Mouse (Mus musculus) bone marrow, adult 2 months (tissue): ENCODE results near the gene Htr3a. TPM values are rescaled to one million over a fixed set of nuclear protein-coding genes. Genes with fewer than 3 reads are reported as not detected.

Source experiments
- H3K27ac ChIP-seq: fragments of 200-500 bp; 2 replicates; pipeline ENCODE4 v1.5.1; 2012; ENCODE audit warnings: low read depth, mild to moderate bottlenecking, control low read depth, inconsistent platforms, low read length; ENCODE audit not compliant: control insufficient read depth, poor library complexity, insufficient read depth
- H3K4me1 ChIP-seq: fragments of 200-500 bp; 2 replicates; pipeline ENCODE4 v1.6.1; 2011; ENCODE audit warnings: low read length; ENCODE audit not compliant: control insufficient read depth, insufficient read depth
- H3K4me3 ChIP-seq: fragments of 200-500 bp; replicated peaks from 2 replicates; pipeline ENCODE3; 2011; ENCODE audit warnings: mild to moderate bottlenecking, low read depth, low read length, control low read depth; ENCODE audit not compliant: control insufficient read depth
- CTCF ChIP-seq: fragments of 200-500 bp; IDR thresholded peaks from 2 replicates; pipeline ENCODE4 v1.5.1; 2011; ENCODE audit warnings: low read length, control low read depth; ENCODE audit not compliant: control insufficient read depth, insufficient read depth
- POLR2A ChIP-seq: fragments of 200-500 bp; IDR thresholded peaks from 2 replicates; pipeline ENCODE4 v1.6.1; 2011; ENCODE audit warnings: low read depth, mild to moderate bottlenecking, control low read depth, low read length, borderline replicate concordance; ENCODE audit not compliant: control insufficient read depth
- WGBS: fragments of 180-500 bp; shearing (Covaris S2); methylation state at CpG from one replicate; pipeline ENCODE4 v1.1.7; 2018; 5-methylcytosine and 5-hydroxymethylcytosine counted together
- polyA plus RNA-seq: library from polyadenylated mRNA; stranded (reverse); fragments of >200 nt; gene quantifications from 2 replicates; pipeline ENCODE4 v1.2.4, GENCODE M21; 2011; ENCODE audit warnings: low replicate concordance; ENCODE audit not compliant: missing spikeins, insufficient read depth, insufficient read length

Gene Htr3a
- polyA plus RNA-seq, result not detected in 2 replicates

DNA sequence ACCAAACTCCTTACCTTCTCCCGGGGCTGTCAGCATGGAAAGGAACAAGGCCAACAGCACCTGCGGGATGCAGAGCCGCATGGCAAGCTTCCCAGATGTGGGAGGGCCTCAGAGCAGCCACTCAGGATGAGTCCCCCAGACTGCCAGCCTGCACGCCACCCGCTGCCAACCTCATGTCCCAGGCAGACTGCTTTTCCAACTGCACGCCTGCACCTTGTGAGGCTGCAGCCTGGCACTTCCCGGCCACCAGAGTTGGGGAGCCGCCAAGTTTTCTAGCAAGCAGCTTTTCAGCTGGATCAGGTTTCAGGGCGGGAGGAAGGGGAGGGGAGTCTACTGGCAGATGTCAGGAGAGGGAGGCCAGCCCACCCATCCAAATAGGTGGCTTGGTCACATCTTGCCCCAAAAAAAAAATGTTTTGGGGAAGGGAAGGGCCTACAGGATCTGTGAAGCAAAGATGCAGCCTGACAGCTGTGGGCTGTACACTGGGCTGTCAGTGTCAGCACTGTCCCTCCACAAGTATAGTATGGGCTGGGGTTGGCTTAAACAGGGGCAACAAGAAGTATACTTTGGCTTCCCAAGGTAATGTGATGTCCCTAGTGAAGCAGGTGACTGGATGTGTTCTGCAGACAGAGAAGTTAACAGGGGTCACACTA lies at the start of gene Htr3a:
Gene Htr3a, minus strand, starts transcription at position 215 of the 653 bp plus-strand sequence.
- TF ChIP-seq POLR2A, result no peak
- TF ChIP-seq CTCF, result no peak
- no peak within 1 kb of the TSS for H3K4me3 ChIP-seq
- WGBS, result 22% methylated on average over 9 of the region's 9 CpGs

DNA sequence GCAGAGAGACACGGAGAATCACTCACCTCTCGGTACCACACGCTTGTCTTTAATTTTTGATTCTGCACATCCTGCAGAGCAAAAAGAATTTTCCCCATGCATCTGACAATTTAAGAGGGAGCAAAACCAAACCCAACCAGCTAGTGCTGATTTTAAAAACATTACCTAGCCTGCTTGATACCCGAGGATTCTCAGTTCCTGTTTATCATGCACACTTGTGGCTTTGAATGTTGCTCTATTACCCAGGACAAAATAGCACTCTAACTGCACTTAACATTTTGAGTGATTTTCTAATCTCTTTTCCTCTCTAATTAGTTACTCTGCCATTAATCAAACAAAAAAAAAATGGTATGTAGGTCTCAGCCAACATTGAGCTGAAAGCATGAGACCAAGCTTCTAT lies 36.7 kb upstream of the Htr3a start:
- no peak for TF ChIP-seq POLR2A
- no peak for TF ChIP-seq CTCF
- H3K4me1 ChIP-seq, result no peaks in the 10 kb centered on the region
- H3K4me3 ChIP-seq, result no peak overlapping the region
- 72% methylated on average over 4 of the region's 4 CpGs for WGBS
- no peak overlapping the region for H3K27ac ChIP-seq

More for the DNA sequence above, at the start of gene Htr3a:
- Histone ChIP-seq H3K27ac (no peak within 1 kb of the TSS), H3K4me1 (no peaks in the 10 kb centered on the region)

DNA sequence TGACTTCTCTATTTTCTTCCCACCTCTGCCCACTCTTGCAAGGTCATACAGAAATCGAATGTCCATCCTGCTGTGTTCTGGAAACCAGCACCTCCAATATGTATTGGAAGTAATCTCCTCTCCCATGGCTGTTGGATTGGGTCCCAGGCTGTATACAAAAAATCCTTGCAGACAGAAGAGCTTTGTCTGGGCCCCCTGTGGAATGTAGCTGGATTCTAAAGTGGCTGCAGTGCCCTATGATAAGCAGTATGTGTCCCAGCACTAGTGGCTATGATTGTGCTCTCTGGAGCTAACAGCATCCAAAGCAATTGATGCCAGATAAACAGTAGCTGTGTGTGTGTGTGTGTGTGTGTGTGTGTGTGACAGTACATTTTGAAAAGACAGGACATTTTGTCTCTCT lies 31.4 kb upstream of the Htr3a start:
- Histone ChIP-seq H3K4me1 (no peaks in the 10 kb centered on the region), H3K27ac (no peak overlapping the region), H3K4me3 (no peak overlapping the region)
- TF ChIP-seq POLR2A, result no peak
- no peak for TF ChIP-seq CTCF
- WGBS, result 56% methylated on average over 1 of the region's 1 CpGs

DNA sequence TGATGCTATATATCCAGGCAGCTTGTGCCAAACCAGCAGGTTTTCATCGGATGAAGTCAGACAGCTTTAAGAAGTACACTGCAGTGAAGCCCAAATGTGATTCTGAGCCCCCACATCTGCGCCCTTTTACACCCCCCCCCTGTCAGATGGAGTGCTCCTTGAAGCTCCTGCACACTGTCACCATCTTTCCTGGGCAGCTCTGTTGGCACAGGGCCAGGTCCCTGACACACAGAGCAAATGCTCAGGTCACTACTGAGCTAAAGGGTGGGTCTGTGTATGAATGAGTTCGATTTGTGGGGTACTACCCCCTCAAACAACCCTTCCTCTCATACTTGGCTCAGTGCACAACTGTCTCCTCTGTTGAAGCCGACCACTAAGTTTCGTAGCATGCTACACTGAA lies 18.5 kb upstream of the Htr3a start:
- Histone ChIP-seq H3K4me1 (no peaks in the 10 kb centered on the region), H3K27ac (no peak overlapping the region), H3K4me3 (no peak overlapping the region)
- WGBS, result 66% methylated on average over 5 of the region's 5 CpGs
- no peak for TF ChIP-seq POLR2A
- no peak for TF ChIP-seq CTCF

DNA sequence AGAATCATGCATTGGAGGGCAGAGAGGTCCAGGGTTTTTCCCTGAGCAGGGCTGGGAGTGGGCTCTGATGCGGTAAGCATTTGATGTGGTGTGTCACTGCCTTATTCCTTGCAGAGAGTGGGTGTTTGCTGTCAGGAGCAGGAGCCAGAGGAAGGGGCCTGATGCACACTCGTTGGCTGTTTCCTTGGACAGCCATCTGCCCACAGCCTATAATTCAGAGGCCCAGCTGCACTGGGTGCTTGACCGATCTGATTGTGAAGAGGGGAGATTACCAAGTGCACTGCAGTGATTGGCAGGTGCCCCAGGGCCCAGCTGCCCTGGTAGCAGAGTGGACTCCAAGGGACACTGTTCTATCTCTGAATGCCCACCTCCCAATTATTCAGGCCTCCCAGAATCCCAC lies 17.9 kb upstream of the Htr3a start:
- H3K27ac ChIP-seq, result no peak overlapping the region
- H3K4me1 ChIP-seq, result no peaks in the 10 kb centered on the region
- TF ChIP-seq CTCF (no peak), POLR2A (no peak)
- no peak overlapping the region for H3K4me3 ChIP-seq
- 69% methylated on average over 3 of the region's 3 CpGs for WGBS

DNA sequence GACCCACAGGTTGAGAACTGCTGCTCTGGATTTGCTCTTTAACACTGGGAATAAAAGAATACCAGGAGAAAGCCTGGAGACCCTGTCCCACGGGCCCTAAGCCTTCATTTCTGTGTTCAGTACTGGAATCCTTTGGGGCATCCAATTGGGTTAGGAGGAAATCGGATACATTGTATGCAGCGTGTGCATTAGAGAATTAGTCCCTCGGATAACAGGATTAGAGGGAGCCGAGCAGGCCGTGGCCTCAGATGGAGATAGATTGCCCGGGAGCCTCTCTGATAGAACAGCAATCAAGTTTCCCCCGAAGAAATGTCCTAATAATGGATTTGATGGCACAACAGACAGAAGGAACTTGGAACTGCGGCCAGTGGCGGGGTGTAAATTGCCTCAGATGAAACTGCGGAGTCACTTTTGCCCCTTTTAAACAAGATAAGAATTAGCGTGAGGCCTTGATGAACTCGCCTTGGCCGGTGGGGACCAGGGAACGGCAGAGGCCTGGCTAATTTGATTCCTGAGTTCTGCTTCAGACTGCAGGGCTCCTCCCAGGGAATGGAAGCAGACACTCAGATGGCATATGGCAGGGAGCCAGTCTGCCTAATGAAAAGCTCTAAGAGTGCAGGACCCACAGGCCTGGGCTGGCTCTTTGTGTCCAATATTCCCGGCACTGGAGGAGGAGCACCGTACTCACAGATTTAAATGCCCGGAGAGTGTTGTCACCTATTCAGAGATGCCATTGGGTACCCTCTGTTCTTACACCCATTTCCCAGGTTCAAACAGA lies 5.3 kb upstream of the Htr3a start:
- no peak overlapping the region for H3K27ac ChIP-seq
- TF ChIP-seq CTCF, result no peak
- TF ChIP-seq POLR2A, result no peak
- 78% methylated on average over 18 of the region's 18 CpGs for WGBS
- no peaks in the 10 kb centered on the region for H3K4me1 ChIP-seq
- H3K4me3 ChIP-seq, result no peak overlapping the region

DNA sequence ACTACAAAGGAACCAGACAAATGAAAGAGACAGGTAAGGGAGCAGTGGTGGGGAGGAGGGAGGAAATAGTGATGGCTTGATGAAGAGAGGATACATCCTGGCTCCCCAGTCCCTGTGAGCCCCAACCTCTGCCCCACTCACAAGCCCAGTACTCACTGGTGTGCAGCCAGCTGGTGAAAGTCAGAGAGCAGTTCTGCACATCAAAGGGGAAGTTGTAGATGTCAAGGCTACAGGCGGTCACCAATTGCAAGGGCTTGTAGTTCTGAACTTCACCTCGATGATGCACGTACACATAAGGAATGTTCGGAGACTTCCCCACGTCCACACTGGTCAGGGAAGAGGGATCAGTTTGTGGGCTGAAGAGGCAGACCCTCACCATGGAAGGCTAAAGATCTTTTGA lies 6.5 kb downstream of the Htr3a start:
- Histone ChIP-seq H3K4me1 (no peaks in the 10 kb centered on the region), H3K27ac (no peak overlapping the region), H3K4me3 (no peak overlapping the region)
- WGBS, result 68% methylated on average over 5 of the region's 5 CpGs
- TF ChIP-seq CTCF, result no peak
- TF ChIP-seq POLR2A, result no peak

DNA sequence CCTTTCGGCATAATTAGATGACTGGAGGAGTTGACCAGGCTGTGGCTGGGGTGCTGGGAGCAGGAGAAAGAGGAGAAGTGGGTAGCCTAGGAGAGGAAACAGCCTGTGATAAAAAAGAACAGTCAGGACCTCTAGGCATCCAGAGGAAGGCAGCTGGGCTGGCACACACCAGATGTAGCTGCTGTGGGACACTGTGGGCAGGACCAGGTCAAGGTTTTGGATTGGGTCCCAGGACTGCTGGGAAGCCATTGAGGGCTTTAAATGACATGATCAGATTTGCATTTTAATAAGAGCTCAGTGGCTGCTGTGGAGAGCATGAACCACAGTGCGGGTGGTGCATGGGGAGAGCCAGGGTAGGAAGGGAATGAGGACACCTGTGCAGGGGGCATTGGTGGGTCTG lies 7.1 kb downstream of the Htr3a start:
- no peaks in the 10 kb centered on the region for H3K4me1 ChIP-seq
- WGBS, result 73% methylated on average over 2 of the region's 2 CpGs
- TF ChIP-seq CTCF (no peak), POLR2A (no peak)
- H3K27ac ChIP-seq, result no peak overlapping the region
- H3K4me3 ChIP-seq, result no peak overlapping the region
